Mouse (Mus musculus) kidney, adult 9 months (tissue): Measurements from ENCODE around the gene Dnah9.

Experiments
- DNase-seq: peaks from one replicate; pipeline ENCODE4 v3.0.0; 2022

Dnah9 gene

GRCm38 (mm10) chr11:66167801-66168651 is at the start of gene Dnah9:
TSS of gene Dnah9 (minus strand) at chr11:66168551.
- DNase-seq, result peak; percentile 83

GRCm38 (mm10) chr11:66188627-66189287 is 20.4 kb upstream of the Dnah9 start:
- peak; percentile 61 for DNase-seq

- no peak for DNase-seq
Measured at GRCm38 (mm10) chr11:66188146-66188545, 19.8 kb upstream of the Dnah9 start.

GRCm38 (mm10) chr11:66177781-66178180 is 9.4 kb upstream of the Dnah9 start:
- no peak for DNase-seq

- DNase-seq, result no peak
Measured at GRCm38 (mm10) chr11:66164022-66164421, 4.3 kb downstream of the Dnah9 start.

- DNase-seq, result no peak
Measured at GRCm38 (mm10) chr11:66140631-66141252, 27.6 kb downstream of the Dnah9 start.

- DNase-seq, result no peak
Measured at GRCm38 (mm10) chr11:66134826-66135225, 33.5 kb downstream of the Dnah9 start.

GRCm38 (mm10) chr11:66126150-66126549 is 42.2 kb downstream of the Dnah9 start:
- peak; percentile 14 for DNase-seq

GRCm38 (mm10) chr11:66124496-66124895 is 43.9 kb downstream of the Dnah9 start:
- no peak for DNase-seq

GRCm38 (mm10) chr11:66122017-66122416 is 46.3 kb downstream of the Dnah9 start:
- peak; percentile 43 for DNase-seq

GRCm38 (mm10) chr11:66083663-66084254 is 84.6 kb downstream of the Dnah9 start:
- no peak for DNase-seq

- no peak for DNase-seq
Measured at GRCm38 (mm10) chr11:66072921-66073320, 95.4 kb downstream of the Dnah9 start.

GRCm38 (mm10) chr11:66058956-66059355 is 109.4 kb downstream of the Dnah9 start:
- DNase-seq, result no peak

GRCm38 (mm10) chr11:66051294-66051693 is 117.1 kb downstream of the Dnah9 start:
- no peak for DNase-seq

GRCm38 (mm10) chr11:66049146-66049545 is 119.2 kb downstream of the Dnah9 start:
- DNase-seq, result no peak

- DNase-seq, result peak; percentile 30
Measured at GRCm38 (mm10) chr11:66046594-66047193, 121.7 kb downstream of the Dnah9 start.

- DNase-seq, result no peak
Measured at GRCm38 (mm10) chr11:66043635-66044034, 124.7 kb downstream of the Dnah9 start.

GRCm38 (mm10) chr11:66042531-66042930 is 125.8 kb downstream of the Dnah9 start:
- peak; percentile 92 for DNase-seq

GRCm38 (mm10) chr11:66025728-66026127 is 142.6 kb downstream of the Dnah9 start:
- DNase-seq, result no peak

GRCm38 (mm10) chr11:65975871-65976270 is 192.5 kb downstream of the Dnah9 start:
- no peak for DNase-seq

- no peak for DNase-seq
Measured at GRCm38 (mm10) chr11:65930796-65931195, 237.6 kb downstream of the Dnah9 start.

- no peak for DNase-seq
Measured at GRCm38 (mm10) chr11:65930359-65930758, 238.0 kb downstream of the Dnah9 start.

GRCm38 (mm10) chr11:65927962-65928361 is 240.4 kb downstream of the Dnah9 start:
- no peak for DNase-seq
